Mouse (Mus musculus) lung, postnatal 36 days (tissue): ENCODE measurements around the gene Elf1.

Experiments used
- DNase-seq: peaks from one replicate; pipeline ENCODE4 v3.0.0; 2022; ENCODE audit warnings: mixed read lengths

The Elf1 gene

DNA sequence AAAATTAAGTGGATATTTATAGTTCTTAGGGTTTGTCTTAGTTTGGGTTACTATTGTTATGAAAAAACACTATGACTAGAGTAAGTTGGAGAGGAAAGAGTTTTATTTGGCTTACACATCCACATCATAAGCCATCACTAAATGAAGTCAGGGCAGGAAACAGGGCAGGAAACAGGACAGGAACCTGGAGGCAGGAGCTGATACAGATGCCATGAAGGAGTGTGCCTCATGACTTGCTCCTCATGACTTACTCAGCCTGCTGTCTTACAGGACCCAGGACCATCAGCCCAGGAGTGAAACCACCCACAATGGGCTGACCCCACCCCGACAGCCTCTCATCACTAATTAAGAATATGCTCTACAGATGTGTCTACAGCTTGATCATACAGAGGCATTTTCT, 93.4 kb downstream of the Elf1 start:
- no peak for DNase-seq

DNA sequence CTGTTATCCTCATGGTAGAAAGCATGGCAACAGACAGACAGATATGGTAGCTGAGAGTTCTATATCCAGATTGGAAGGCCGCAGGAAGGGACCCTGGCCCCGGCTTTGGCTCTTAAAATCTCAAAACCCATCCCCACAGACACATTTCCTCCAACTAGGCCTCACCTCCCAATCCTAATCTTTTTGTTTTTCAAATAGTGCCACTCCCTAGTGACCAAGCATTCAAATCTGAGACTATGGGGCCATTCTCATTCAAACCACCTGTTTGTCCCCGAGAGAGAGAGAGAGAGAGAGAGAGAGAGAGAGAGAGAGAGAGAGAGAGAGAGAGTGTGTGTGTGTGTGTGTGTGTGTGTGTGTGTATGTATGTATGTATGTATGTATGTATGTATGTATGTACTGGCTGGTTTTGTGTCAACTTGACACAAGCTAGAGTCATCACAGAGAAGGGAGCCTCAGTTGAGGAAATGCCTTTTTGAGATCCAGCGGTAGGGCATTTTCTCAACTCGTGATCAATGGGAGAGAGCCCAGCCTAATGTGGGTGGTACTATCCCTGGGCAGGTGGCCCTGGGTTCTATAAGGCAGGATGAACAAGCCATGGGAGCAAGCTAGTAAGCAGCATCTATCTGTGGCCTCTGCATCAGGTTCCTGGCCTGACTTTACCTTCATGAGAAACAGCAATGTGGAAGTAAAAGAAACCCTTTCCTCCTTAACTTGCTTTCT, 102.7 kb downstream of the Elf1 start:
- no peak for DNase-seq

- DNase-seq = no peak
Measured at GRCm38 (mm10) chr14:79586499-79587138, 105.6 kb downstream of the Elf1 start.

- DNase-seq = peak; percentile 97
Measured at GRCm38 (mm10) chr14:79587139-79587851, 106.3 kb downstream of the Elf1 start, which contains the start of gene Sugt1. Sugt1 (plus strand) TSS chr14:79587691.

GRCm38 (mm10) chr14:79587852-79588229, 106.8 kb downstream of the Elf1 start:
- DNase-seq = no peak

DNA sequence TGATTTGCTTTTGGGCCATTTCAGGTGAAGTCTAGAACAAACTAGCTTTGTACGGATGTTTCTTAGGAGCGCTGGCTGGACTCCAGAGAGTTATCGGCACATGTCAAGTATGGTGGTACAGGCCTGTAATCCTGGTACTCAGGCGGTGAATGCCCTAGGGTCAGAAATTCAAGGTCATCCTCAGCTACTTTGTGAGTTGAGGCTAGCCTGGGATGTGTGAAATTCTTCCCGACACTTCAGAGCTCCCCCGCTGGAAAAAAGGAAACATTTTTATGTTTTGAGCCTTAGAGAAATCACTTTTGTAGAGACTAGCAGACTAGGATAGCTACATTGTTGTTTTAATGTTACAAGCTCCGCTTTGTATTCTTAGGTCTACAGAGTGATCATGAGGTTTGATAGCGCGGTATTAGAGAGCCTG, 107.5 kb downstream of the Elf1 start:
- no peak for DNase-seq

DNA sequence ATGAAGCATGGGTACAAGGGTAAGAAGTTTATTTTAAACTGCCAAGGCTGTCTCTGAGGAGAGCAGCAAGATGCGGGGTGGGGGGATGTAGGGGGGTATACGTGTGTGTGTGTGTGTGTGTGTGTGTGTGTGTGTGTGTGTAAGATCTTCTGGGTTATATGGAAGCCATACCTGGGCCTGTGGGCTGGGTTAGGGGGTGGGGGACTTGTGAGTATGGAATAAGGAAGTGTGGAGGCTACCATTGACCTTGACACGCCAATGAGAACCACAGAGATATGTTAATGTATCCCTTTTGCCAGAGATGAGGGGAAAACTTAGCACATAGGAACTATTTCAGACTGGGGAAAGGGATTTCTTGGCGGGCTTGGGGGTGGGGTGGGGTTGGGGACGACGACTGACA, 108.4 kb downstream of the Elf1 start:
- DNase-seq = no peak

DNA sequence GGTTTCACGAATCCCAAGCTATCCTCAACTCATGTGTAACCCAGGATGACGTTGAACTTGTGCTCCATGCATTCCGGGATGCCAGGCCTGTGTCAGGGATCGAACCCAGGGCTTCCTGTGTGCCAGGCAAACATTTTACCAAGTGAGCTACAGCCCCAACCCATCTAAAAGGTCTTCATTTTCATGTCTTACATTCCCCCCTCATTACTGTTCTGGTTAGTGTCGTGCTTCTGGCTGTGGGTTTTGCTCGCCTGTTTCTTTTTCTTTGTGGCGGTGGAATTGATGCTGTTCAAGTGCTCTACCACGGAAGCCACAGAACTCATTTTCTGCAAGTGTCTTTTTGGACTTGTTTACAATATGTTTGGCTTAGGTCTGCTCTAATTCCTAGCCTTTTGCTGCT, 109.9 kb downstream of the Elf1 start:
- DNase-seq = no peak

DNA sequence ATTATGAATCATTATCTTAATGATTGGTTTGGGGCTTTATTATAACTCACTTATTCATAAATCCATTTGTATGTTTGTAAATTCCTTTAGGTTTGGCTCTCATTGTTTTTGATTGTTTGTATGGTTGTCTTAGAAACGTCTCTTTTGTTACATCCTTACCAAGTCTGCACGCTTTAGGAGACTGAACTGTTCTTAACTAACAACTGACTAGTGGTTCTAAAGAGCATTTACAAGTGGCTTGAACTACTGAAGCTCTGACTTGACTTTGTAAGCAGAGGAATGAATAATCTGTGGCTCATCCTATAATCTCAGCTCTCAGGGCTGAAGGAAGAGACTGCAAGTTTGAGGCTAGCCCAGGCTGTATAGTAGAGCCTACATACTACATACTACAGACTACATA, 110.6 kb downstream of the Elf1 start:
- no peak for DNase-seq

GRCm38 (mm10) chr14:79594069-79594468, 113.1 kb downstream of the Elf1 start:
- no peak for DNase-seq

GRCm38 (mm10) chr14:79596602-79597001, 115.6 kb downstream of the Elf1 start:
- DNase-seq = no peak

- DNase-seq = no peak
Measured at GRCm38 (mm10) chr14:79605881-79606280, 124.9 kb downstream of the Elf1 start.

DNA sequence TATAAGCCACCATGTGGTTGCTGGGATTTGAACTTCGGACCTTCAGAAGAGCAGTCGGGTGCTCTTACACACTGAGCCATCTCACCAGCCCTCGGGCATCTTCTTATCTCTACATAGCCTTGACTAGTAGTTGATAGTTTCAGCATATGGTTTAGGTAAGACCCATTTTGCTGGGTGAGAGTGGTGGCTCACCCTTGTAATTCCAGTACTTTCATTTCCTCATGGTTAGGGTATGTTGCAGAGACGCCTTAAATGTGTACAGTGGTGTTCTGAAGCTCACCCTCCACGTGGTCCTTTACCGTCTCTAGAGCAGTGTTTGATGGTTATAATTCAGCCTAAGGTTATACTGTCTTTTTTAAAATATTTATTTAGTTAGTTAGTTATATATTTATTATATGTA, 125.4 kb downstream of the Elf1 start:
- no peak for DNase-seq

- no peak for DNase-seq
Measured at GRCm38 (mm10) chr14:79606867-79607266, 125.9 kb downstream of the Elf1 start.

DNA sequence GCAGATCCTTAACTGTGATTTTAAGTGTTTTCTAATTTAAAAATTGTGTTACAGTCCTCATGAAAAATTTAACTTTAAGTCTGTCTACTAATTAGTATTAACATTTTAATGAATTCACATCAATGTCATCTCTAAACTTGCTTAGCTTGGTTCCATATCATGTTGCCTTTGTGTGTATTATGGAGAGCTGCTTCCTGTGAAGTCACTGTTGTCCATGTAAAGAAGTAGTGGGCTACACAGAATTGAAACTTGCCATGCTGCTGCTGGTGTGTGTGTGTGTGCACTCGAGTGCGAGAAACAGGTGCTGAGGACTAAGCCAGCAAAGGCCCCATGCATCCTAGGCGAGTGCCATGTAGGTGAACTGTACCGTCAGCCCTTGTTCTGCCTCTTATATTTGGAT, 126.4 kb downstream of the Elf1 start:
- no peak for DNase-seq

GRCm38 (mm10) chr14:79608286-79608685, 127.3 kb downstream of the Elf1 start:
- no peak for DNase-seq

DNA sequence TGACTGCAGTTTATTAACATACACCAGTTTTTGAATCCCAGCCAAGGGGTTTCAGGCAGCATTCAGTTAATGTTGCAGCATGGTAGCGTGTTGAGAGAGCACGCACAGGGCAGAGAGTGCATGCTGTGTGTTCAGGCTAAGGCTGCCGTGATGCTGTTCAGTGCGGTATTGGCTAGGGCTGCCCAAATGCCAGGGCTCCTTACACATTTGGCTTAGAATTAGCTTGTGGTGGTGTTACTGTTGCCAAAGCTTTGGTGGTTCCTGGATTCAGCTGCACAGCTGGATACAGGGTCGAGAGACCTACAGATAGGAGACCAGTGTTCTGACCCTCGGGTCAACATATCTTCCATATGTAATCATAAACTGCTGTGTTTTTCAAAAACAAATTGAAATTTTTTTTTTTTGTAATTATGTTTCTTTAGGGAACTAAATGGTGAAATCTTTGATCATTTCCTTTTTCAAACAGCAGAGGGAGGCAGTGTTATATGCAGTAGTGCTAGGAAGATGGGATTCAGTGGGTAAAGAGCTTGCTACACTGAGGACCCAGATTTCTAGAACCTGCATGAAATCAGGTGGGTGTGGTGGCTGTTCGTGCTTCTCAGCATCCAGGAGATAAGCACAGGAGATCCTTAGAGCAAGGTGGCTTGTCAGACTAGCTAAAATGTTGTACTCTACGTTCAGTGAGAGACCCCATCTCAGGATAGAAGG, 136.3 kb downstream of the Elf1 start:
- peak; percentile 25 for DNase-seq

DNA sequence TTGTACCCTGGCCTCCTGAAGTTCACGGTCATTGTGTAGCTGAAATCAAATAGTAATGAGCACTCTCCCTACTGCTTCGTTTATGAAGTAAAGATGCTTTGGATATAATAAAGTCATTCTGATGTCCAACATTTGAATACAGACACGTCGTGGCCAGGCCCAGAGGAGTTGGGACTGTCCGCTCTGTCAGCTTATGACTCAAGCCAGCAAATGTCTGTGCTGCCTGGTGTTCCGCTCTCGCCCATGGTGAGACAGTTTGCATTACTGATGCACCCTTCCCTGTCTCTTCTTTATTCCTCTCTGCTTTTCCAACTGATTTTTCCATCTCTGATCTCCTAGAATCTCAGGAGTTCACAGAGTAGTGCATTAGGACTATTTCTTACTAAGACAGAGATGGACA, 138.8 kb downstream of the Elf1 start:
- DNase-seq = no peak

DNA sequence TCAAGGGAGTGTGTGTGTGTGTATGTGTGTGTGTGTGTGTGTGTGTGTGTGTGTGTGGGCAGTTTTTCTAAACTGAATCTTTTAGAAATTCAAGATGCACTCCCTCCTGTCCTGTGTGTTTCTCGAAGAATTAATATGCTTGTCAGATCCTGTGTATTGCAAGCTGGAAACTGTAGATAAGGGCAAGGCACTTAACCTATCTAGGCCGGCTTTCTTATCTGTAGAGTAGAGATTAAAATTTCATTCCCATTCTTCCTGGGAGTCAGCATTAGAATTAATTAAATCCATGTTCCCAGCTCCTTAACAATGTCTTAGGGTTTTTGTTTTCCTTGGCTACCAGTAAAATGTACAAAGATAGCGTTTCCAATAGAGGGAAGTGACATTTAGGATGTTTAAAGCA, 140.1 kb downstream of the Elf1 start:
- DNase-seq = no peak
